Mouse (Mus musculus) liver, embryonic 11.5 days (tissue): ENCODE measurements around the gene Gm17949. TPM values are rescaled to one million over a fixed set of nuclear protein-coding genes. Genes with fewer than 3 reads are reported as not detected.

Experiments
- ATAC-seq: fragments of 200-750 bp; cut with Nextera tagmentation; replicated peaks from 2 replicates; pipeline ENCODE4 v1.8.0; 2017; ENCODE audit warnings: moderate number of reproducible peaks, mild to moderate bottlenecking, moderate TSS enrichment, moderate library complexity; ENCODE audit not compliant: low FRiP score
- DNase-seq: peaks from one replicate; pipeline ENCODE4 v3.0.0-alpha.2; 2017; ENCODE audit warnings: low spot score
- H3K27ac ChIP-seq: fragments of 300-500 bp; sonication (generic); 2 replicates; pipeline ENCODE4 v1.5.1; 2014; ENCODE audit warnings: mild to moderate bottlenecking, low read depth, low read length, control low read depth
- H3K27me3 ChIP-seq: fragments of 300-500 bp; sonication (generic); replicated peaks from 2 replicates; pipeline ENCODE4 v1.6.1; 2014; ENCODE audit warnings: low read length, mixed read lengths; ENCODE audit not compliant: control insufficient read depth, insufficient read depth
- H3K36me3 ChIP-seq: fragments of 300-500 bp; sonication (generic); 2 replicates; pipeline ENCODE4 v1.6.1; 2014; ENCODE audit warnings: mild to moderate bottlenecking, low read length, moderate library complexity, mixed read lengths; ENCODE audit not compliant: control insufficient read depth, insufficient read depth
- H3K4me1 ChIP-seq: fragments of 300-500 bp; sonication (generic); replicated peaks from 2 replicates; pipeline ENCODE4 v1.6.1; 2014; ENCODE audit warnings: low read length, mixed read lengths; ENCODE audit not compliant: control insufficient read depth, insufficient read depth
- H3K4me2 ChIP-seq: fragments of 300-500 bp; sonication (generic); 2 replicates; pipeline ENCODE4 v1.6.1; 2014; ENCODE audit warnings: mild to moderate bottlenecking, control low read depth, moderate library complexity
- H3K4me3 ChIP-seq: fragments of 300-500 bp; sonication (generic); 2 replicates; pipeline ENCODE4 v1.5.1; 2014; ENCODE audit warnings: low read depth, low read length, control low read depth
- H3K9ac ChIP-seq: fragments of 300-500 bp; sonication (generic); 2 replicates; pipeline ENCODE4 v1.6.1; 2014; ENCODE audit warnings: low read depth, low read length, control low read depth
- H3K9me3 ChIP-seq: fragments of 300-500 bp; sonication (generic); 2 replicates; pipeline ENCODE4 v1.6.1; 2016; ENCODE audit warnings: low read length, inconsistent platforms, mixed read lengths; ENCODE audit not compliant: control insufficient read depth
- WGBS: fragments of 180-500 bp; shearing (Covaris S2); extraction: QIAGEN DNeasy Blood & Tissue Kit; methylation state at CpG from one replicate; pipeline ENCODE4 v1.1.7; 2014; 5-methylcytosine and 5-hydroxymethylcytosine counted together
- polyA plus RNA-seq: library from polyadenylated mRNA; unstranded; fragments of >200 nt; fragmentation: Nextera tagmentation; extraction: Ambion mirVana; gene quantifications from 2 replicates; pipeline ENCODE4 v1.2.1, GENCODE M21; 2014

Gene Gm17949
- polyA plus RNA-seq, 1 experiment from 2014 or later = 0.33 TPM

- Histone ChIP-seq H3K27me3 (peaks cover 39% of the 10 kb centered on the region), H3K4me3 (peak overlapping the region; percentile 49), H3K27ac (no peak overlapping the region), H3K4me2 (peak overlapping the region; percentile 97), H3K36me3 (no peaks in the 10 kb centered on the region), H3K9me3 (no peaks in the 10 kb centered on the region), H3K9ac (no peak overlapping the region), H3K4me1 (peaks cover 26% of the 10 kb centered on the region)
- DNase-seq = no peak
- no peak for ATAC-seq
- 3% methylated on average over 39 of the region's 39 CpGs for WGBS
Measured at GRCm38 (mm10) chr17:57062011-57062521, 50.8 kb downstream of the Gm17949 start.

- Histone ChIP-seq H3K4me3 (peak overlapping the region; percentile 49), H3K27me3 (peaks cover 39% of the 10 kb centered on the region), H3K9ac (no peak overlapping the region), H3K4me2 (peak overlapping the region; percentile 97), H3K27ac (no peak overlapping the region), H3K4me1 (peaks cover 26% of the 10 kb centered on the region), H3K36me3 (no peaks in the 10 kb centered on the region), H3K9me3 (no peaks in the 10 kb centered on the region)
- WGBS = 4% methylated on average over 22 of the region's 22 CpGs
- no peak for DNase-seq
- no peak for ATAC-seq
Measured at GRCm38 (mm10) chr17:57062548-57062947, 51.3 kb downstream of the Gm17949 start.

GRCm38 (mm10) chr17:57063031-57063430 lies 51.8 kb downstream of the Gm17949 start:
- H3K4me1 ChIP-seq = peaks cover 26% of the 10 kb centered on the region
- no peak for DNase-seq

DNA sequence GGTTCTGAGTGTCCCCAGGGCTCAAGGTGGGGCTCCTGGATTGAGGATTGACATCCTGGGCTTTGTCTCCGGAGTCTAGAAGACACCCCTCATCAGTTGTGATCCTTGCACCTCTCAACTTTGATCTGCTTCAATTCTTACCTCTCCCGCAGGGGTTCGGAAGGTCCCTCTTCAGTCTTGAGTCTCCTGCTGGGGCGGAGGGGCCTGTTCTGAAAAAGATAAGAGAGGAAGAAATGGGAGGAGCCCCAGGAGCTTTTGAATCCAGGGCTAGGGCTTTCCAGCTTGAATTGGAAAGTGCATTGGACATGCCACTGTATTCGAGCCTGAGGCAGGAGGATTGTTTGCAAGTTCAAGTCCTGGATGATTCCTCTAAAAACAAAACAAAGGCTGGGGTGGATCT lies 55.6 kb downstream of the Gm17949 start:
- Histone ChIP-seq H3K27me3 (peaks cover 23% of the 10 kb centered on the region), H3K4me3 (no peak overlapping the region), H3K36me3 (no peaks in the 10 kb centered on the region), H3K9me3 (no peaks in the 10 kb centered on the region), H3K4me1 (peaks cover 8% of the 10 kb centered on the region), H3K27ac (no peak overlapping the region), H3K4me2 (no peak overlapping the region), H3K9ac (no peak overlapping the region)
- peak; percentile 32; the same call in 1 of the 2 replicates for ATAC-seq
- WGBS = 35% methylated on average over 5 of the region's 5 CpGs
- no peak for DNase-seq

More at GRCm38 (mm10) chr17:57063031-57063430, 51.8 kb downstream of the Gm17949 start:
- no peaks in the 10 kb centered on the region for H3K9me3 ChIP-seq
- H3K27me3 ChIP-seq = peaks cover 39% of the 10 kb centered on the region
- no peaks in the 10 kb centered on the region for H3K36me3 ChIP-seq
- no peak overlapping the region for H3K9ac ChIP-seq
- peak overlapping the region; percentile 16; the same call in 1 of the 2 replicates for H3K4me2 ChIP-seq
- no peak overlapping the region for H3K27ac ChIP-seq
- H3K4me3 ChIP-seq = no peak overlapping the region
- no peak for ATAC-seq
- 22% methylated on average over 8 of the region's 8 CpGs for WGBS

DNA sequence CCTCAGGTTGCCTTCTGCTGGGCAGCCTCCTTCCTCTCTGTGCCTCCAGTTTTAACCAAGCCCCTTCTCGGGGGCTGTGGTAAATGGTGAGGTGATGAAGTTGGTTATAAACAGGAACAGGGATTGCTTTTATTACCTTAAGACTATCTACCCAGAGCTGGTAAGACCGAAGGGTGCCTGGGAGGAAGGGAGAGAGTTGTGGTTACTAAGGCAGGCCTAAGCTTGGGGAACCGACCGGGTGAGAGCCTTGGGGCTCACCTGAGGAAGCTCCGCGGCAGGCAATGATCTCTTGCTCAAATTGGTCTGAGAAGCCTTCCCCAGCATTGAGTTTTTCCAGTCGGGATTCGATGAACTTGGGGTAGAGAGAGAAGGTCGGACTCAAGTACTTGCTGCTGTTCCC lies 59.0 kb downstream of the Gm17949 start:
- ATAC-seq (no peak), DNase-seq (no peak)
- Histone ChIP-seq H3K9me3 (no peaks in the 10 kb centered on the region), H3K4me1 (no peaks in the 10 kb centered on the region; the same call in 1 of the 2 replicates), H3K4me3 (no peak overlapping the region), H3K36me3 (no peaks in the 10 kb centered on the region), H3K9ac (no peak overlapping the region), H3K4me2 (peak overlapping the region; percentile 18; the same call in 1 of the 2 replicates), H3K27me3 (no peaks in the 10 kb centered on the region), H3K27ac (no peak overlapping the region)
- WGBS = 16% methylated on average over 9 of the region's 9 CpGs

DNA sequence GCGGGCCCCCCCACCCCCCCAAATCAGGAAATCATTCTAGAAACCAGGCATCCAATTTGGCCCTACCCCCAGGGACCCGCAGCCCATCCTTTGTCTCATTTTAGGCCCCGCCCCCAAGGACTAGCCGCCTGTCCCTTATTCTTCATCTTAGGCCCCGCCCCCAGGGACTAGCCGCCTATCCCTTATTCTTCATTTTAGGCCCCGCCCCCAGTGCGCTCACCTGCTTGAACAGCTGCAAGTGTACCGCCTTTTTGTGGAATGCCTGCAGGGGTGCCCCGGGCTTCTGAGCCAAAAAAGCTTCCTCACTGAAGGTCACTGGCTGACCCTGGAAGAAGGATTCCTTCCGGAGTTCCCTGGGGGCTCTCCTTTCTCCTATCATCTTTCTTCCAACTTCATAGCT lies 59.4 kb downstream of the Gm17949 start:
- DNase-seq (no peak), ATAC-seq (no peak; the same call in 1 of the 2 replicates)
- Histone ChIP-seq H3K4me1 (no peaks in the 10 kb centered on the region; the same call in 1 of the 2 replicates), H3K27me3 (no peaks in the 10 kb centered on the region), H3K36me3 (no peaks in the 10 kb centered on the region), H3K4me3 (no peak overlapping the region), H3K9ac (no peak overlapping the region), H3K27ac (no peak overlapping the region), H3K9me3 (no peaks in the 10 kb centered on the region), H3K4me2 (peak overlapping the region; percentile 22; the same call in 1 of the 2 replicates)
- 12% methylated on average over 11 of the region's 11 CpGs for WGBS

Other genes with a start within 250 kb of the Gm17949 start
- 34.5 and 36.9 TPM in 2 replicates for gene Dus3l, start 246.7 kb upstream of the Gm17949 start, polyA plus RNA-seq
- gene Prr22, start 241.2 kb upstream of the Gm17949 start, polyA plus RNA-seq = 1.6 and 1.8 TPM in 2 replicates
- gene Rfx2, start 180.5 kb upstream of the Gm17949 start, polyA plus RNA-seq = 9.0 and 9.5 TPM in 2 replicates
- not detected in 2 replicates for gene Acsbg2, start 137.0 kb upstream of the Gm17949 start, polyA plus RNA-seq
- 0.26 TPM in 2 replicates for gene 1700061G19Rik, start 136.0 kb upstream of the Gm17949 start, polyA plus RNA-seq
- gene Mllt1, start 76.1 kb upstream of the Gm17949 start, polyA plus RNA-seq = 19.2 and 21.3 TPM in 2 replicates
- not detected in 2 replicates for gene Acer1, start 29.3 kb upstream of the Gm17949 start, polyA plus RNA-seq
- 181 and 183 TPM in 2 replicates for gene Clpp, start 21.2 kb upstream of the Gm17949 start, polyA plus RNA-seq
- 36.3 and 39.9 TPM in 2 replicates for gene Alkbh7, start 14.1 kb upstream of the Gm17949 start, polyA plus RNA-seq
- 0.44 TPM in 1 of 2 replicates, not detected in the other for gene Pspn, start 11.5 kb upstream of the Gm17949 start, polyA plus RNA-seq
- gene Gtf2f1, start 181 bp upstream of the Gm17949 start, polyA plus RNA-seq = 99.0 and 106 TPM in 2 replicates
- gene Khsrp, start 20.1 kb downstream of the Gm17949 start, polyA plus RNA-seq = 46.7 and 51.1 TPM in 2 replicates
- not detected in 2 replicates for gene Slc25a41, start 30.2 kb downstream of the Gm17949 start, polyA plus RNA-seq
- 3.2 and 3.4 TPM in 2 replicates for gene Crb3, start 47.6 kb downstream of the Gm17949 start, polyA plus RNA-seq
- gene Slc25a23, start 48.4 kb downstream of the Gm17949 start, polyA plus RNA-seq = 5.2 and 6.3 TPM in 2 replicates
- gene Dennd1c, start 67.0 kb downstream of the Gm17949 start, polyA plus RNA-seq = 2.1 and 2.2 TPM in 2 replicates
- gene Tubb4a, start 76.3 kb downstream of the Gm17949 start, polyA plus RNA-seq = 4.5 and 5.0 TPM in 2 replicates
- gene Tnfsf9, start 93.9 kb downstream of the Gm17949 start, polyA plus RNA-seq = 5.4 and 6.4 TPM in 2 replicates
- gene Cd70, start 138.3 kb downstream of the Gm17949 start, polyA plus RNA-seq = not detected in 2 replicates
- 0.73 and 1.2 TPM in 2 replicates for gene Tnfsf14, start 182.7 kb downstream of the Gm17949 start, polyA plus RNA-seq
- gene C3, start 216.7 kb downstream of the Gm17949 start, polyA plus RNA-seq = 71.7 and 82.8 TPM in 2 replicates
- 26.5 and 30.7 TPM in 2 replicates for gene Gpr108, start 237.0 kb downstream of the Gm17949 start, polyA plus RNA-seq
- gene Trip10, start 238.0 kb downstream of the Gm17949 start, polyA plus RNA-seq = 25.5 and 25.9 TPM in 2 replicates